ENCODE assay signal across 8 mouse cellular contexts in genomic region chr10:42269281-42270025, GRCm38 (mm10). TPM values are rescaled to one million over a fixed set of nuclear protein-coding genes. Genes with fewer than 3 reads are reported as not detected.
DNase-seq lines count a peak whose midpoint lies in the region; ATAC-seq lines count a peak whose summit lies in the region.

No protein-coding gene starts in this region.

- peak; percentile 36 for DNase-seq in cerebellum, adult 9-10 months
- DNase-seq in cerebellum, postnatal 10 days = no peak
- DNase-seq in T-cell, adult 2 months (ENCODE audit: low spot score) = peak; percentile 81
- DNase-seq in spleen, adult 12 weeks (ENCODE audit: low spot score) = peak; percentile 37
- no peak for DNase-seq in layer of hippocampus, postnatal 10 days (ENCODE audit: low spot score in 2 of 2)
- no peak for DNase-seq in limb, embryonic 10.5 days (ENCODE audit: low spot score)
- no peak for DNase-seq in left cerebral cortex, postnatal 25 days (ENCODE audit: low spot score in 2 of 2)

- no peaks in the 10 kb centered on the region for H3K27me3 ChIP-seq in liver, embryonic 12.5 days (replicated peaks)
- H3K27me3 ChIP-seq in limb, embryonic 10.5 days (ENCODE audit: low read depth, poor library complexity, severe bottlenecking) = peaks cover 13% of the 10 kb centered on the region

- H3K9me3 ChIP-seq in liver, embryonic 12.5 days (replicated peaks) = peaks cover 17% of the 10 kb centered on the region; the same call in 1 of the 2 replicates
- H3K9me3 ChIP-seq in limb, embryonic 10.5 days (replicated peaks) = no peaks in the 10 kb centered on the region

- peaks cover 100% of the 10 kb centered on the region for H3K4me1 ChIP-seq in liver, embryonic 12.5 days
- peaks cover 42% of the 10 kb centered on the region for H3K4me1 ChIP-seq in limb, embryonic 10.5 days

- peak overlapping the region; percentile 98 for H3K4me2 ChIP-seq in liver, embryonic 12.5 days

- peak overlapping the region; percentile 30 for H3K4me3 ChIP-seq in liver, embryonic 12.5 days
- H3K4me3 ChIP-seq in limb, embryonic 10.5 days = no peak overlapping the region

- peak overlapping the region; percentile 98 for H3K27ac ChIP-seq in liver, embryonic 12.5 days
- H3K27ac ChIP-seq in limb, embryonic 10.5 days = no peak overlapping the region

- WGBS in liver, embryonic 12.5 days (ENCODE audit: insufficient replicate concordance) = 30% methylated on average over 15 of the region's 15 CpGs
- WGBS in limb, embryonic 10.5 days = 71% methylated on average over 15 of the region's 15 CpGs

- peak overlapping the region; percentile 61 for H3K9ac ChIP-seq in liver, embryonic 12.5 days

- 0 out of 2 replicates have a peak, but pooled peaks have one; percentile 10 for ATAC-seq in liver, embryonic 12.5 days

- intact Hi-C loops in left cerebral cortex, postnatal 25 days (cut with DNase I) = no loop called here

- H3K36me3 ChIP-seq in liver, embryonic 12.5 days = peaks cover 93% of the 10 kb centered on the region
- peaks cover 40% of the 10 kb centered on the region for H3K36me3 ChIP-seq in limb, embryonic 10.5 days

RNA-seq across cellular contexts. Expression of gene Foxo3, which starts 7.1 kb away (rescaled TPM):
- polyA plus RNA-seq in liver, embryonic 12.5 days (2016; fragmentation: Nextera tagmentation; extraction: Ambion mirVana) = 16.9 and 17.9 TPM in 2 replicates
- total RNA-seq in layer of hippocampus, postnatal 10 days (2021) = 10 to 100 TPM; 31.0 to 32.2 TPM
- polyA plus RNA-seq in limb, embryonic 10.5 days (2016; fragmentation: Nextera tagmentation; extraction: Ambion mirVana) = 2.3 and 3.8 TPM in 2 replicates
- 10 to 100 TPM; 65.4 to 73.7 TPM for total RNA-seq in left cerebral cortex, postnatal 25 days (2021)

Comparison
In these comparisons a context has a peak if more than half of its experiments do, and no peak if none do; other contexts are left out.
1. DNase-seq: peak in cerebellum, adult 9-10 months (single experiment), T-cell, adult 2 months (single experiment) and spleen, adult 12 weeks (single experiment); none in cerebellum, postnatal 10 days (0 of 2), layer of hippocampus, postnatal 10 days (0 of 2), limb, embryonic 10.5 days (single experiment) and left cerebral cortex, postnatal 25 days (0 of 2).